Mouse (Mus musculus) stomach, postnatal 0 days (tissue): ENCODE measurements around the gene Mark3.

Experiments used
- CTCF ChIP-seq: IDR thresholded peaks from 2 replicates; pipeline ENCODE4 v1.5.1; 2016; ENCODE audit warnings: antibody characterized with exemption, low read depth, mild to moderate bottlenecking, moderate library complexity
- EP300 ChIP-seq: optimal IDR thresholded peaks from 2 replicates; pipeline ENCODE3; 2016; ENCODE audit warnings: antibody characterized with exemption

DNA sequence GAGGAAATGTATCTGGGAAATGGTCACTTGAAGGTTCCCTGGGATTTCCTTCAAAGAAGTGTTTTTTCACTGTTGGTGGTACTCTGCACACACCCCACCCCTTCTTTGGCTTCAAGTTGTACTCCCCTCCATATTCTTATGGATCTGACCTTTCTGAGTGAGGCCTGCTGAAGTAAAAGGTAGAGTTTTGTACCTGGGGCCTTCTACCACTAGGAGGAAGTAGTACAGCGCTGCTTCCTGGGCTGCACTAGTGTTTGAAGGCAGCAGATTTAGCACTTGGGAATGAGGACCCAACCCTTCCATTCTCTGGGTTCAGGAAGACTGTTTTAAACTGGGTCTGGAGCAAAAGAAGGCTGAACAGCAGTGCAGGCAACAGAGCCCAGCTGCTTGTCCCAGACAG lies 23.6 kb upstream of the Mark3 start:
- TF ChIP-seq EP300, result no peak
- TF ChIP-seq CTCF, result peak; percentile 53
